Mouse (Mus musculus): ENCODE results near the gene Plekhm2.
A peak's percentile ranks its signal among the peaks of the same experiment; 100 is the strongest.

The Plekhm2 gene

DNA sequence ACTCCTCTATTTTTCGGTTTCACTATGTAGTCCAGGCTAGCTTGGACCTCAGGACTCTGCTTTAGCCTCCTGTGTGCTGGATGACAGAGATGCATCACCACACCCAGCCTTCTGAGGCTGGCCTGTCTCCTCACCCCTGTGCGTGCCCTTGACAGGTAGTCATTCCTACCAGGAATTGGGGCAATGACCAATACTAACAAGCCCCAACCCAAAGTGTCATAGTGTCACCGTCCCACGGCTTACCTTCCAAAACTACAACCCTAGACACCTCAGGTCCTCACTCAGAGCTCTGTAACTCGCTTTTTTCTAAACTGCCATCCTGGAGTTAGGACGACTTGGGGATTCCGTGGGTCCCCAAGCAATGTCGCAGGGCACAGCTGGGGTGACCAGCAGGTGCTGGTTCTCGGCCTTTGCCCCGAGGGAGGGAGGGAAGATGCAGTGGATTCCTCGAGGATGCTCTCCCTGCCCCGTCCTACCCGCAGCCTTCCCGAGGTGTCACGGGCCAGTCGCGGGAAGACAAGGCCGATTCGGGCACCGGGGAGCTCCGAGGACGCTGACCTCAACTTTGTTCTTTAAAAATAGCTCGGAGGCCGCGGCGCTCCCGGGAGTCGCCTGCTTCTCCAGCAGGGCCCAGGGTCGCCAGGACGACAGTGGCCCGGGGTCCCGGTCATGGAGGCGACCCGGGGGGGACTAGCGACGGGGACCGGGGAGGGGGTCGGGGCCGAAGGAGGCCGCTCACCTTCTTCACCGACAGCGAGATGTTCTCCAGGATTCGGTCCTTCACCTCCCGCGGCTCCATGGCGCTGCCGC is 1.4 kb downstream of the Plekhm2 start:
- peak; percentile 23 for DNase-seq (ENCODE audit: low read depth, low spot score)

DNA sequence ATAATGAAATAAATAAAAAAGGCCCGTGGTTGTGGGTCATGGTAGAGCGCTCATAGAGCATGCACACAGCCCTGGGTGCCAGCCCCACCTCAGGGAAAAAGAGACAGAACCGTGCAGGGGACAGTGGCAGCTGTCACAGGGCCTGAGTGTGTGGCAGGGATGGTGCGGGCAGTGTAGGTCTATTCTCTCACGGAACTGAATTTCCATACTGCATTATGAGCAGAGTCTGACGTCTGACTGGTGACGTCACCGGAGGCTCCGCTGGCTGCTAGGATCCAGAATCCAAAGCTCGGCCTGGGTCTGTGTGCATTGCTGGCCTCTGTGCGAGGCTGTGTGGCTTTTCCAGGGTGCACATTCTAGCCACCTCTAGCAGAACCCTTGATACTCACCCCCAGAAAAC is 3.8 kb downstream of the Plekhm2 start:
- DNase-seq (ENCODE audit: low read depth, low spot score): no peak

DNA sequence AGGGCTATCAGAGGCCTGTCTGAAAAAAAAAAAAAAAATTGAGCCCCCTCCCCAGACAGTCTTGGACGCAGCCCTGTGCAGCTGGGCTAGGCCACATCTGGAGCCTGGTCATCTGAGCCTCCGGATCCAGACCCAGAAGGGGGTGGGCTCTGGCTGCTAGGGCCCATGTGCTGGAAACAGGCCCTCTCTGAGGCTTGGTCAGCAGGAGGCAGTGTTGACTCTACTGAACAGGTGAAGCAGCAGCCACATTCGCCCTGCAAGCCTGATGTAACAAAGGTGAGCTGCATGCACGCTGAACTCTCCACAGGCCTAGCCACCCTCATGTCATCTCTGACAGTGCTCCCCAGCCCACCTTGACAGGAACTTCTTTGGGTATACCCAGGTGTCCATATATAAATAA is 5.0 kb downstream of the Plekhm2 start:
- DNase-seq (ENCODE audit: low read depth, low spot score): peak; percentile 31

DNA sequence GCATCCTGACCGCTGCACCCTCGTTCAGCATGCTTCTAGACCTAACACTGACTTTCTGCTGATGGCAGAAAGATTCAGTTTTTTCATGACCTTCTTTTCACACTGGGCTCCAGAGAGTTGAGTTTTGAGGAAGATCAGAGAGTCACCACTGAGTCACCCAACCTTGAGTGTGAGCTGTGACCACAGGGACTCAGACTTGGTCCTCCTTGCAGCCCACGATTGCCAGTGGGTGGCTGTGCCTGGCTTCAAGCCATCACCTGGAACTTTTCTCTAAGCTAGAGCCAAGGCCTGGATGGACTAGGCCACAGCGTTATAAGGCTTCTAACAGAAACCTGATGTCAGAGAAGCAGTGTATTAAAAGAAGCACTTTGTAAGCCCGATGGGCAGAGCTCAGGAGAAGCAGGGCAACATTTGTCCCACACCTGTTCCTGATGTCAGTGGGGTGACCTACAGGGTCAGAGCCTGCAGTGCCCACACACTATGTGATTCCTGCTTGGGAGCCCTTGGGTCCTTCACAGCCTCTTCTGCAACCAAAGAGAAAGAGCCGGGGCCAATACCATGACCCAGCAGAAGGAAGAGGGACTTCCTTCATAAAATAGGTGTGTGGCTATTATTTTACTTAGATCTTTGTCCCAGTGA is 5.7 kb downstream of the Plekhm2 start:
- DNase-seq (ENCODE audit: low read depth, low spot score): no peak

DNA sequence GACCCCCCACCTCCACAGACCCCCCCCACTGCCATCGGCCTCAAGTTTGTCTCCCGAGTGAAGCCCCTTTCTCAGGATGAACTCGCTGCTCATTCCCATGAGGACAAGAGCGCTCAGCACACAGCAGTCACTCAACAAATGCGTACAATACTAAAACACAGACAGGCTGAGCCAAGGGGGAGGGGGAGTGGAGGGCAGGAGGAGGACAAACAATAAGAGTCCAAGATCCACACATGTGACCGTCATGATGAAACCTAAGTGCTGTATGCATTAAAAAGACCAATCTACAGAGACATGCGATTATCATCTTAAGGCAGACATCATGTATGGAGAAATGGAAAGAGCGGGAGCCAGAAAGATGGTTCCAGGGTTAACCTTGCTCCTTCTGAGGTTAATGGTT is 7.8 kb downstream of the Plekhm2 start:
- DNase-seq (ENCODE audit: low read depth, low spot score): no peak

DNA sequence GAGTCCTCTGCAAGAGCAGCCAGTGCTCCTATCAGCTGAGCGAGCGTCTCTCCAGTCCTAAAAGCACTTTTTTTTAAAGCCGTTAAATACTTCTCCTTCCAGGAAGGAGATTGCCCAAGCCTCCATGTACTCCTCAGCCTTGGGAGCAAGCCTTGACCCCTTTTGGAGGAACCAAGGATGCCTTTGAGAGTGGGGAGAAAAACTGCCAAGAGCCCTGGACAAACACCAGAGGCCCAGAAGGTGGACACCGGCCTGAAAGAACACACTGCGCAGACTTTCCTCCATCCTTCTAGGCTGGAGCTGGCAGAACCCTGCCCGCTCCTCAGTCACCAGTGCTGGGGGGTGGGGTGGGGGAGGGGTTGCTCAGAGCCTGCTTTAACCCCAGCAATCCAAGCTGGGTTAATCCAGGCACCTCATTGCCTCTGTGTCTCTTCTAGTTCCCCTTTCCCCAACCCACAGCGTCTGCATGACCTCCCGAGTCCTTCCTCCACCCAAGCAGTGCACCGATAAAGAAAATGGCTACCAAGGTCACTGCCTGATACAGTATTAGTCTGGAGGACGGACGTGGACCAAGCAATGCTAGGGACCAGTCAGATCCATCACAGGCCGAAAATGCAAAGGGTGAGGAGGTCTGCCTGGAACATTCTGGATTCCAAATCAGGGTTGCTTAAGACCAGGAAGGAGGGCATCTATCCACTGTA is 8.6 kb downstream of the Plekhm2 start:
- no peak for DNase-seq (ENCODE audit: low read depth, low spot score)

DNA sequence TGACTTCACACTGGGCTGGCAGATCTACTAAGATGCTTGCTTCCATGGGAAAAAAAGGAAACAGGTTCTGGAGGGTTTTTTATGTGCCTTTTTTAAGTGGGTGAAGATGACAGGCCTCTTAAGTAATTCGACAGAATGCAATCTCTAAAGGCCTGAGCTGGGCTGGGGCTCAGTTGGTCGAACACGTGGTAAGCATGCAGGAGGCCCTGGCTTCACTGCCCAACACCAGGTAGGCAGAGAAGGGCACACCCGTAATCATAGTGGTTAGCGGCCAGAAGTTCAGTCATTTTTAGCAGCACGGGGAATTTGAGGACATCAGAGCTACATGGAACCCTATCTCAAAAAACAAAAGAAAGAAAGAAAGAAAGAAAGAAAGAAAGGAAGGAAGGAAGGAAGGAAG is 10.2 kb downstream of the Plekhm2 start:
- DNase-seq (ENCODE audit: low read depth, low spot score): no peak

DNA sequence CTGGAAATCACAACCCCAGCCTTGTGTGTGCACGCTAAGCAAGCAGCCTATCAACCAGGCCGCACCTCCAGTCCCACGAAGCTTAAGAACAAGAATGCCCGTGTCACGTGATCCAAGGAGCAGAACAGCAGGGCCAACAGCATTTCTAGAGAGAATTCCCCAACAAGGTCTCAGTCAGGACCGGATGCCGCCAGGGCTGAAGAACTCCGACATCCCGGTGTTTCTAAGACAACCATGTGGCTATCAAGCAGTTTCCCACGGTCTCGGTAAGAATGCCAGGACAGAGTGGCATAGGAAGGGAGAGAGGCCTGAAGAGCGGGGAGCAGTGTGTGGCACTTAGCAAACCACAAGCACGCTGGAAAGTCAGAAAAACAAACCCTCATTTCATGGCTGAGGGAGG is 10.9 kb downstream of the Plekhm2 start:
- DNase-seq (ENCODE audit: low read depth, low spot score): no peak

DNA sequence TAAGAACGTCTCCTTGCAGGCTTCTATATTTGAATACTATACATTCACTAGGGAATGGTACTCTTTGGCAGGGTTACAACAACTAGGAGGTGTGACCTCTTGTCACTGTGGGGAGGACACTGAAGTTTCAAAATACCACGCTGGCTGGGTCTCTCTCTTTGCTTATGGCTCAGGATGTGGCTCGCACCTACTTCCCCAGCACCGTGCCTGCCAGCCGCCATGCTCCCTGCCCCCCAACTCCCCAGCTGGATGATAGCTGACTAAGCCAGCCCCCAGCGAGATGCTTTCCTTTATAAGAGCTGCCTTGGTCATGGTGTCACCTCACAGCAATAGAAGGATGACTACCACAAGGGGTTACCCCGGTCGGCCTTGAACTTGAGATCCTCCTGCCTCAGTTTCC is 11.7 kb downstream of the Plekhm2 start:
- no peak for DNase-seq (ENCODE audit: low read depth, low spot score)

DNA sequence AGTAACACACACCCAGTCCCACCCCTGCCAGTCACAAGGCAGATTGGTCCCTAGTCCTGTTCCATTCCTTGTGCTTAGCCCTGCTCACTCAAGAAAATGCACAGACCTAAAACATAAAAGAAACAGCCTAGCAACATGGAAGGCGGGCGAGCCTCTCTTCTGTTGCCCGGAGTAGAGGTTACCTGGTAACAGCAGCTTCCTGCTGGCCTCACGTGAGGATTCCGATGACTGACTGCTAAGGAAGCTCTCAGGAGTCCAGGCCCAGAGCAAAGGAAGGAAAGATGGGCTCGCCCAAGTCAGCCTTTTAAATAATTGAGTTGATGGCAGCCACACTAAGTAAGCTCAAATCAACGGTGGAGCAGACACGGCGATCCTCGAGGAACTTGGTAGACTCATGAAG is 12.8 kb downstream of the Plekhm2 start:
- no peak for DNase-seq (ENCODE audit: low read depth, low spot score)

DNA sequence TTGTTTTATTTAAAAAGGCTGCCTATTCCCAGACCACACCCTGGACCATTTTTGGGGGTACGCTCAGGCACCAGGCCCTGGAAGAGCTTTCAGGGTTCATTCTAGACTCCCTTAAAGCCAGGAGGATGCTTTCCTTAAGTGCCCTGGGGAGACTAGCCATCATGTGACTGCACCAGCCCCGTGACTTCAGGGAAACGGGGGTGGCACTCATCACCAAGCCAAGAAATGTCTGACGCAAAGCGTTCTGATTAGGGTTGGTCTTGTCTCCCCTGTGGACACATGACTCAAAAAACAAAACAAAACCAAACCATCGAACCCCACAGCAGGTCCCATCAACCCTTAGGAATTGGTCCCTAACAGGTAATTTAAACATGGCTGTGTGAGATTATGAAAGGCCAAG is 13.4 kb downstream of the Plekhm2 start:
- DNase-seq (ENCODE audit: low read depth, low spot score): no peak

DNA sequence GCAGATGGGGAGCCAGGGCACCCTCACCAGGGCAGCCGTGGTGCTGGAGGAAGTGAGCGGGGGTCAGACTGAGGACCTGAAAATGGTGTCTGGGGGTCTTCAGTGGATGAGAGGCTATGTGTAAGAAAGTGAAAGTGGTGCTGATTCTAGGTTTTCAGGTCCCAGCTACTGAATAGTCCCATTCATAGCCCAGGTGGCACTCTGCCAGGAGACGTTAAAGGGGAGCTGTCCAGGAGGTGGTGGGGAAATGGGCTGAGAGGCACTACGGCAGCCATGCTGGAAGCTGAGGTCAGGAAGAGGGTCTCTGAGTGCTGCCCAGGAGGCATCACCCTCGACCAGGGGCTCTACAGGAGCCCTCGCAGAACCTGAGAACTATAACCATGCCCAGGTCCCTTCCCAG is 15.5 kb downstream of the Plekhm2 start:
- DNase-seq (ENCODE audit: low read depth, low spot score): no peak

DNA sequence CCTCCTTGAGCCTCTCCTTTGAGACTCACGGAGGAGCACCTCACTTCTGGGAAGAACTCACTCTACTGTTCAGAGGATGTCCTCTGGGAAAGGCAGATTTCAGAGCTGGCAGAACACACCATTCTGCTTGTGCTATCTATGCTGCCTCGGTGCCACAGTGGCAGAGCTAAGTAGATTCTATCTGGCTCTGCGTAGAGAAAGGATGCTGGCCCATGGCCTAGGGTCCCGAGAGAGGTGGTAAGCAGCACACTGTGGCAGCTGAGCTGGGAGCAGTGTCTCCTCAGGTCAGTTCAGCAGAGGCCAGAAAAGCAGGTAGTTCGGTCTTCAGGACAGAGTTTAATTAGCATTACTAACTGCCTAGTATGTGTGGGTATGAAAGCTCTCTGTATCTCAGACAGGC is 16.4 kb downstream of the Plekhm2 start:
- no peak for DNase-seq (ENCODE audit: low read depth, low spot score)

DNA sequence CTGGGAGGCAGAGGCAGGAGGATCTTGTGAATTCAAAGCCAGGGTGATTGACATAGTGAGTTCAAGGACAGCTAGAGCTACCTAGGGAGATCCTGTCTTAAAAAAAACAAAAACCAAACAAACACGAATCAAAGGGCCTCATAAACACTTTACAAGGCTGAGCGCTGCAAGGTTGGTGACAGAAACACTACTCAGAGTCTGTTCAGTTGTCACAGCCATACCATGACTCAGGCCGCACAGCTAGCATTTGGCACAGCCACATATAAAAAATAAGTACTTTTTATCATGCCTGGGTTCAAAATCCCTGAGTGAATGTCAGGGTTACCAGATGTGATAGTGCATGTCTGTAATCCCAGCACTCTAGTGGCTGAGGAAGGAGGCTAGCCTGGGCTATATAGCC is 17.5 kb downstream of the Plekhm2 start:
- DNase-seq (ENCODE audit: low read depth, low spot score): no peak

DNA sequence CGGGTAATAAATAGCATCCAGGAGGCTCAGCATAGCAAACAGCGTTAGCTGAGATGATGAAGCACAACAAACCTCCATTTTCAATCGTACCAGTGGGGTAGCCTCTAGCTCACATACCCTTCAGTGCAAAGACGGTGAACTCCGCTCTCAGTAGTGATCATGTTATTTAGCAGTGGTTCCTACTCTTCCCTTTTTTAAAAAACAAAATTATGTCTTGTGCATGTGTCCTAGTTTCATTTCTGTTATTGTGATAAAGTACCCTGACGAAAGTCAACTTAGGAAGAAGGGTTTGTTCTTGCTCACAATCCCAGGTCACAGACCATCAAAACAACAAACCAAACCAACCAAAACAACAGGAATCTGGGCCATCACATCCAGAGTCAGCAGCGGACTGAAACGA is 18.7 kb downstream of the Plekhm2 start:
- no peak for DNase-seq (ENCODE audit: low read depth, low spot score)

DNA sequence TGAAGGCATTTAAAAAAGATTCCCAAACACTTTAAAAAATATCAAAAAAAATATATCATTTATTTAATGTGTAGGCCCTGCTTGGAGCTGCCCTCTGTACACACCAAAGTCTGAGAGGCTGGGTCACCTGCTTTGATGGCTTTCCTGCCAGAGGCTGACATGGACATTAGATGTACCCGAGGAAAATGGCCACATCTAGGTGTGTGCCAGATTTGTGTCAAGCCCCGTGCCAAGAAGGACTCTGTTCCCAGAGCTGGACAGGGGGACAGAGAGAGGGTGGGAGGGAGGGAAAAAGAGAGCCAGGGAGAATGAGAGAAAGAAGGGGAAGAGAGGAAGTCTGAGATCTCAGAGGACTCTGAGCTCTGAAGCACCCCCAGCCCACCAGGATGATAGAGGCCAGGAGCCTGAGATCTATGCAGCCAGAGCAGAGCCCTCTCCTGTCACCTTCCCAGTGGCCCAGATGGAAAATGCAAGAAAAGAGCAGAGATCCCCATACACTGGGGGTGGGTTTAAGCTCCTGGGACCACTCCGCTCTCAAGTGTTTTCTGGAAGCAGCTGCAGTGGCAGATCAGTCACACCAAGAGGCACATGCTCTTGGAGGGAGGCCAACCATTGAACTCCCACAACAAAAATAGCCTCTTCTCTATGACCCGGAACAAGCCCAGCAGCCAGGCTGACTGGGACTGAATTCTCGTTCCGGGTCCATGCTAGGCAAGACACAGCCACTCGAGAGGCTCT is 21.4 kb downstream of the Plekhm2 start:
- no peak for DNase-seq (ENCODE audit: low read depth, low spot score)

DNA sequence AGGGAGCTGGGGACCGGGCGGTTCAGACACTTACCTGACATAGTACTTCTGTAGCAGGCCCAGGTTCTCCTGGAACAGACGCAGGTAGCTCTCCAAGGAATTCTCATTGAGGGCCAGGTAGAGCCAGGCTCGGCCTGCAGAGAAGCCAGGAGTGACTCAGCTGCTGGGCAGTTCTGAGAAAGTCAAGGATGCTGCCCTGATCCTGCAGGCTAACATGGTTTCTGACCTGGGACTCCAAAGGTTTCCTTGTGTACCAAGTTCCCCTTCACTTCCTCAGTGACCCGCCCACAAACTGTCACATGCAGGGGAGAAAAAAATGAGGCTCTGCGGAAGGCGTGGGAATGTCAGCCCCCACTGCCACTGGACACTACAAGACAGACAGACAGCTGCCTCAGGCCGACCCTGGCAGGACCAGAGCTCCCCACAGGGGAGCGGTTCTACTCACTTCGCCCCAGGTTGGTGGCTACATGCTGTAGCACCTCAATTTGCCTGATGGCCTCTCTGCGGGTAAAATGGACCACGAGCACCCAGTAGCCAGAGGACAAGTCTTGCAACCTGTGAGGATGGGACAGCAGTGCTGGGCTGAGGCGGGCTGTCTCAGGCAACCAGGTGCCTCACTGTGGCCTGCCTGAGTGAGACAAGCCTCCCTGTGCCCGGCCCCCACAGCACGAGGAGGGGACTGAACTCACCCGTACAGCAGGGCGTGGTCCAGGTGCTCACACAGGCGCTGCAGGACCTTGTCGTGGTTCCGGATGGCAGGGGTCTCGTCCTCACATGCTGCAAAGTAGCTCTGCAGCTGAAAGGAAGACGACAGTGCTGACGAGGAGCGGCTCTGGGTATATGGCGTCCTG is 22.5 kb downstream of the Plekhm2 start:
- DNase-seq (ENCODE audit: low read depth, low spot score): no peak

DNA sequence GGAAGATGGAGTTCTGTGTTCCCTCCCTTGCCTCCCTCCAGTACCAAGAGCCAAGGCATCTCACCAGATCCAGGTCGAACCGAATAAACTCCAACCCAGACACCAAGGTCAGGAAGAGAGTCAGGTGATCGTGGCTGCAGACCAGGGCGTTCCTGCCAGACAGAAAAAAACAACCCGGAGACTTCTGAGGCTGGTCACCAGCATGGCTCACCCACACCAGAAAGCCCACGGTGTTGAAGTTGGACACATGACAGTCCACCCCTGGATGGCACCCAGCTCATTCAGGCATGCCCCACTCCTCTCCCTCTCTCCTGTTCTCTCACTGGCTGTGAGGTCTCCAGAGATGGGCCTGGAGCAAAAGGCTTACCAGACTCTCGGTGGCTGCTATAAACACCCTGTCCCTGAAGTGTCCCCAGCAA is 23.3 kb downstream of the Plekhm2 start:
- DNase-seq (ENCODE audit: low read depth, low spot score): no peak

DNA sequence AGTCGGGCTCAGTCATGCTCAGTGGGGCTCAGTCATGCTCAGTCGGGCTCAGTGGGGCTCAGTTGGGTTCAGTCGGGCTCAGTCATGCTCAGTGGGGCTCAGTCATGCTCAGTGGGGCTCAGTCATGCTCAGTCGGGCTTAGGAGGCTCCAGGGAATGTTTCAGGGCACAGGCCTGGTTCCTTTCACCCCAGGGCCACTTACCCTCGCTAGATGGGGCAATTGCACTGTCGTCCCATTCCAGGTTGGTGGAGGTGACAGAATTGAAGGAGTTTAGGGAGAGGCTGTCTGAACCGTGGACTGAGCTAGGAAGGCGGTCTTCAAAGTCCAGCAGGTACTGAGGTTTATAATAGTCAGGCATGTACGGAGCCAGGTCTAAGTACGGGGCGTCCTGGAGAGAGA is 25.2 kb downstream of the Plekhm2 start:
- DNase-seq (ENCODE audit: low read depth, low spot score): no peak

DNA sequence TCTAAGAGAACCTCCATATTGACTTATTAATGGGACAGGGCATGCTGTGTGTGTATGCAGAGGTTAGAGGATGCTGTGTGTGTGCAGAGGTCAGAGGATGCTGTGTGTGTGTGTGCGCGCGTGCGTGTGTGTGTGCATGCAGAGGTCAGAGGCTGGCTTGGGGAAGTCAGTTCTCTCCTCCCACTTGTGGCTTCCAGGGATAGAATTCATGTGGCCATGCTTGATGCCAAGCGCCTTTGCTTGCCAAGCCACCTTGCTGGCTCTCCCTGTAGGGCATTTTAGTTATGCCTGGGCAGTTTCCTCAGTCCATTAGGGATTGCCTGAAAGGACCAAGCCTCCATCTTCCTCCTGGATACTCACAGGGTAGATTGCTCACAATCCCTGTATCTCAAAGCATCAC is 28.0 kb downstream of the Plekhm2 start:
- no peak for DNase-seq (ENCODE audit: low read depth, low spot score)

DNA sequence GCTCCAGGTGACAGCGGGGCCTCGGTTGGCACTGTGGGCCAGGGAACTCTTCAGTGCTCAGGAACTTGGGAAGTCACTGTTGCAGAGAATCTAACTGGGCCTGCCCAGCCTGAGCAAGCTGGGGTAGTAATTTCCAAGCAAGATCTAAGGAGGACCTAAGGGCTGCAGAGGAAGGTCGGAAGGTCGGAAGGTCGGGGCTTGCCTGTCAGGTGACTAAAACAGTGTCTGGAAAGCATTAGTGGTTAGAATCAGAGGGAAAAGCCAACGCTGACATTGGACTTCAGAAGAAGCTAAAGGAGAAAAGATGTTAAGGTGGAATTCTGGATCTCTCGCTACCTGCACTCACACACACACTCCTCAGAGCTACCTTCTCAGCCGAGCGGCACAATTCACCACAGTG is 28.7 kb downstream of the Plekhm2 start:
- DNase-seq (ENCODE audit: low read depth, low spot score): no peak

Measured in CD4-positive, CD25-positive, alpha-beta regulatory T cell, adult 2 months (primary cell).